Mouse (Mus musculus) heart, postnatal 4 days (tissue): ENCODE results near the gene Clec2g. TPM values are rescaled to one million over a fixed set of nuclear protein-coding genes. Genes with fewer than 3 reads are reported as not detected.
"Not testable (repeated sequence)": the region's sequence is repeated elsewhere in the genome, so short reads cannot be mapped to it uniquely, and the experiment has no call there.

Experiments
- DNase-seq: peaks from one replicate; pipeline ENCODE4 v3.0.0; 2021
- total RNA-seq, 2 experiments: library from RNA; stranded (reverse); gene quantifications; 2 replicates each; pipeline ENCODE4 v1.2.3; 2021

Clec2g gene
- total RNA-seq, 2 experiments from 2014 or later: 0.63 to 1.5 TPM

GRCm38 (mm10) chr6:128971394-128972039 lies 37.3 kb downstream of the Clec2g start:
- DNase-seq: no peak

GRCm38 (mm10) chr6:128972156-128972555 lies 38.0 kb downstream of the Clec2g start:
- no peak for DNase-seq

GRCm38 (mm10) chr6:128972687-128973438 lies 38.7 kb downstream of the Clec2g start:
- DNase-seq: no peak

- DNase-seq: no peak
Observed at GRCm38 (mm10) chr6:128973439-128973697, 39.2 kb downstream of the Clec2g start.

GRCm38 (mm10) chr6:128974850-128975249 lies 40.7 kb downstream of the Clec2g start:
- not testable (repeated sequence) for DNase-seq

GRCm38 (mm10) chr6:128976194-128976593 lies 42.0 kb downstream of the Clec2g start:
- DNase-seq: no peak

GRCm38 (mm10) chr6:128981951-128982541 lies 47.9 kb downstream of the Clec2g start:
- DNase-seq: not testable (repeated sequence)

- no peak for DNase-seq
Observed at GRCm38 (mm10) chr6:128992337-128992736, 58.2 kb downstream of the Clec2g start.

GRCm38 (mm10) chr6:128992753-128993152 lies 58.6 kb downstream of the Clec2g start:
- DNase-seq: no peak

GRCm38 (mm10) chr6:128993221-128993620 lies 59.0 kb downstream of the Clec2g start:
- no peak for DNase-seq

- no peak for DNase-seq
Observed at GRCm38 (mm10) chr6:128994336-128994735, 60.2 kb downstream of the Clec2g start.

GRCm38 (mm10) chr6:128994742-128995141 lies 60.6 kb downstream of the Clec2g start:
- no peak for DNase-seq

GRCm38 (mm10) chr6:128995250-128996053 lies 61.3 kb downstream of the Clec2g start:
- DNase-seq: no peak

GRCm38 (mm10) chr6:128996054-128996767 lies 62.0 kb downstream of the Clec2g start:
- no peak for DNase-seq

- no peak for DNase-seq
Observed at GRCm38 (mm10) chr6:128996768-128997442, 62.7 kb downstream of the Clec2g start.

GRCm38 (mm10) chr6:129001392-129001791 lies 67.2 kb downstream of the Clec2g start:
- no peak for DNase-seq

- no peak for DNase-seq
Observed at GRCm38 (mm10) chr6:129008552-129008951, 74.4 kb downstream of the Clec2g start.

GRCm38 (mm10) chr6:129009846-129010504 lies 75.8 kb downstream of the Clec2g start:
- DNase-seq: not testable (repeated sequence)

GRCm38 (mm10) chr6:129010505-129010873 lies 76.3 kb downstream of the Clec2g start:
- DNase-seq: no peak

GRCm38 (mm10) chr6:129012012-129012411 lies 77.8 kb downstream of the Clec2g start:
- not testable (repeated sequence) for DNase-seq

GRCm38 (mm10) chr6:129012966-129013365 lies 78.8 kb downstream of the Clec2g start:
- no peak for DNase-seq
